Mouse (Mus musculus) thymus, postnatal 0 days (tissue): ENCODE measurements around the gene Acaca. TPM values are rescaled to one million over a fixed set of nuclear protein-coding genes. Genes with fewer than 3 reads are reported as not detected.

ENCODE experiments used
- DNase-seq: peaks from one replicate; pipeline ENCODE4 v3.0.0-alpha.2; 2015; ENCODE audit warnings: low spot score
- polyA plus RNA-seq: library from polyadenylated mRNA; unstranded; fragments of >200 nt; fragmentation: Nextera tagmentation; extraction: Ambion mirVana; gene quantifications from 2 replicates; pipeline ENCODE4 v1.2.1, GENCODE M21; 2015

Acaca gene
- polyA plus RNA-seq, 1 experiment from 2014 or later = 4.5 TPM

GRCm38 (mm10) chr11:84146081-84146480 is 16.6 kb downstream of the Acaca start:
- DNase-seq = no peak

GRCm38 (mm10) chr11:84150884-84151283 is 21.4 kb downstream of the Acaca start:
- DNase-seq = peak; percentile 52

GRCm38 (mm10) chr11:84156535-84157262 is 27.2 kb downstream of the Acaca start:
- no peak for DNase-seq

- DNase-seq = no peak
Measured at GRCm38 (mm10) chr11:84164123-84164522, 34.7 kb downstream of the Acaca start.

GRCm38 (mm10) chr11:84164561-84164960 is 35.1 kb downstream of the Acaca start:
- no peak for DNase-seq

GRCm38 (mm10) chr11:84167046-84167526 is 37.6 kb downstream of the Acaca start, which contains the start of gene Gm11437:
TSS of gene Gm11437 (minus strand) at chr11:84167476.
- no peak for DNase-seq

GRCm38 (mm10) chr11:84168701-84169288 is 39.3 kb downstream of the Acaca start:
- DNase-seq = peak; percentile 56

GRCm38 (mm10) chr11:84172539-84173435 is 43.3 kb downstream of the Acaca start:
- DNase-seq = no peak

GRCm38 (mm10) chr11:84178571-84178970 is 49.1 kb downstream of the Acaca start:
- DNase-seq = no peak

- DNase-seq = peak; percentile 84
Measured at GRCm38 (mm10) chr11:84179226-84179953, 49.9 kb downstream of the Acaca start.

GRCm38 (mm10) chr11:84179954-84180598 is 50.6 kb downstream of the Acaca start:
- peak; percentile 65 for DNase-seq

- no peak for DNase-seq
Measured at GRCm38 (mm10) chr11:84181286-84181685, 51.8 kb downstream of the Acaca start.

GRCm38 (mm10) chr11:84188530-84188929 is 59.1 kb downstream of the Acaca start:
- no peak for DNase-seq

GRCm38 (mm10) chr11:84190581-84191233 is 61.2 kb downstream of the Acaca start:
- DNase-seq = no peak

- no peak for DNase-seq
Measured at GRCm38 (mm10) chr11:84193249-84193648, 63.8 kb downstream of the Acaca start.

GRCm38 (mm10) chr11:84194751-84195150 is 65.3 kb downstream of the Acaca start:
- DNase-seq = no peak

- DNase-seq = no peak
Measured at GRCm38 (mm10) chr11:84197607-84198402, 68.3 kb downstream of the Acaca start.

- DNase-seq = peak; percentile 75
Measured at GRCm38 (mm10) chr11:84205776-84206175, 76.3 kb downstream of the Acaca start.

GRCm38 (mm10) chr11:84210876-84211275 is 81.4 kb downstream of the Acaca start:
- no peak for DNase-seq
